Mouse (Mus musculus) heart, adult 18-20 months (tissue): Measurements from ENCODE around the gene Prr22. TPM values are rescaled to one million over a fixed set of nuclear protein-coding genes. Genes with fewer than 3 reads are reported as not detected.

Experiments
- DNase-seq, 2 experiments: peaks; one replicate each; pipeline ENCODE4 v3.0.0; 2021 to 2022; ENCODE audit warnings: mixed read lengths in 1 of 2
- total RNA-seq, 2 experiments: library from RNA; stranded (reverse); gene quantifications; 2 replicates each; pipeline ENCODE4 v1.2.3; 2021

Prr22 gene
- total RNA-seq, 2 experiments from 2014 or later: 0.32 TPM; not detected in 1

- no peak for DNase-seq
These were observed 9.0 kb upstream of the Prr22 start for GRCm38 (mm10) chr17:56761077-56761476.

- peak; percentile 87 to 89 for DNase-seq
These were observed 8.0 kb upstream of the Prr22 start for GRCm38 (mm10) chr17:56761991-56762410.

GRCm38 (mm10) chr17:56762769-56763731 lies 7.0 kb upstream of the Prr22 start:
- peak; percentile 64 to 75 for DNase-seq

- no peak for DNase-seq
These were observed 6.3 kb upstream of the Prr22 start for GRCm38 (mm10) chr17:56763741-56764250.

- DNase-seq: peak; percentile 94 to 95
These were observed 5.3 kb upstream of the Prr22 start, which contains the start of gene Dus3l for GRCm38 (mm10) chr17:56764474-56765354. Dus3l (plus strand) TSS chr17:56764757.

GRCm38 (mm10) chr17:56765431-56765830 lies 4.6 kb upstream of the Prr22 start:
- DNase-seq: no peak

- DNase-seq: no peak
These were observed 3.2 kb upstream of the Prr22 start for GRCm38 (mm10) chr17:56766631-56767405.

- DNase-seq: no peak
These were observed 2.4 kb upstream of the Prr22 start for GRCm38 (mm10) chr17:56767531-56768135.

GRCm38 (mm10) chr17:56768941-56769340 lies 1.1 kb upstream of the Prr22 start:
- no peak for DNase-seq

GRCm38 (mm10) chr17:56777568-56777967 lies 7.5 kb downstream of the Prr22 start:
- no peak for DNase-seq

GRCm38 (mm10) chr17:56778779-56779362 lies 8.8 kb downstream of the Prr22 start:
- DNase-seq: peak; percentile 51 to 58

GRCm38 (mm10) chr17:56780291-56780978 lies 10.4 kb downstream of the Prr22 start:
- no peak for DNase-seq

GRCm38 (mm10) chr17:56788886-56789285 lies 18.8 kb downstream of the Prr22 start:
- DNase-seq: no peak

GRCm38 (mm10) chr17:56789286-56789685 lies 19.2 kb downstream of the Prr22 start:
- DNase-seq: no peak

- DNase-seq: no peak
These were observed 22.5 kb downstream of the Prr22 start for GRCm38 (mm10) chr17:56792588-56792987.

- DNase-seq: no peak
These were observed 23.7 kb downstream of the Prr22 start for GRCm38 (mm10) chr17:56793614-56794319.

- DNase-seq: no peak
These were observed 29.2 kb downstream of the Prr22 start for GRCm38 (mm10) chr17:56799276-56799675.

GRCm38 (mm10) chr17:56802065-56802464 lies 32.0 kb downstream of the Prr22 start:
- DNase-seq: no peak

- no peak for DNase-seq
These were observed 34.9 kb downstream of the Prr22 start for GRCm38 (mm10) chr17:56804952-56805351.
